Mouse (Mus musculus) bone marrow macrophage, adult 2 months (primary cell): ENCODE results near the gene Hopx.

Source experiments
- CTCF ChIP-seq: IDR thresholded peaks from 2 replicates; pipeline ENCODE4 v1.5.1; 2012; ENCODE audit warnings: low read depth, mild to moderate bottlenecking, low read length, moderate library complexity
- POLR2A ChIP-seq: IDR thresholded peaks from 2 replicates; pipeline ENCODE4 v1.6.1; 2012; ENCODE audit warnings: mild to moderate bottlenecking, low read depth, low read length, borderline replicate concordance

DNA sequence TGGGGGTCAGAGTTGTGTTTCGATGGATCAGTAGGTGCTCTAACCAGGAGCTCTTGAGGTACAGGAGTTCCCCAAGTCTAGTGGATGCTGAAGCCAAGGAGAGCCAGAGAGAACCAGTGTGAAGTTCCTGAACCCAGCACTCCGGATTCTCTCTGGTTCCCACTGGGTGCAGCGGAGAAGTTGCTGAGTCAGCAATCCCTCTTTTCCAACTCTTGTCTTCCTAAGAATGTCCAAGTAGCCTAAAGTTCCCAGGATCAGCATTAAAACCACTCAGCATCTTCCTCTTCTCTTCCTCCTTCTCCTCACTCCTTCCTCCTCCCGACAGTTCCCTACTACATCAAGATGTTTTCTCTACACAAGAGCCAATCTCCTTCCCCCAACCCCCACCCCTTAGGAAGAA, 30.5 kb downstream of the Hopx start:
- no peak for TF ChIP-seq POLR2A
- no peak for TF ChIP-seq CTCF
